Mouse (Mus musculus) limb, embryonic 13.5 days (tissue): Measurements from ENCODE around the gene Adgrv1. TPM values are rescaled to one million over a fixed set of nuclear protein-coding genes. Genes with fewer than 3 reads are reported as not detected.

Experiments
- ATAC-seq: fragments of 200-750 bp; cut with Nextera tagmentation; 2 replicates; pipeline ENCODE4 v1.8.0; 2017; ENCODE audit warnings: low read depth, moderate number of reproducible peaks, moderate TSS enrichment; ENCODE audit not compliant: low FRiP score
- H3K27ac ChIP-seq: fragments of 300-500 bp; sonication (generic); 2 replicates; pipeline ENCODE4 v1.5.1; 2015; ENCODE audit warnings: inconsistent platforms, mild to moderate bottlenecking, moderate library complexity
- H3K27me3 ChIP-seq: fragments of 300-500 bp; sonication (generic); 2 replicates; pipeline ENCODE4 v1.6.1; 2015; ENCODE audit warnings: mild to moderate bottlenecking, inconsistent platforms
- H3K36me3 ChIP-seq: fragments of 300-500 bp; sonication (generic); 2 replicates; pipeline ENCODE4 v1.6.1; 2015; ENCODE audit warnings: inconsistent platforms, mild to moderate bottlenecking, moderate library complexity
- H3K4me1 ChIP-seq: fragments of 300-500 bp; sonication (generic); 2 replicates; pipeline ENCODE4 v1.6.1; 2015; ENCODE audit warnings: inconsistent platforms
- H3K4me2 ChIP-seq: fragments of 300-500 bp; sonication (generic); replicated peaks from 2 replicates; pipeline ENCODE4 v1.6.1; 2015; ENCODE audit warnings: inconsistent platforms, mild to moderate bottlenecking, moderate library complexity
- H3K4me3 ChIP-seq: fragments of 300-500 bp; sonication (generic); 2 replicates; pipeline ENCODE4 v1.5.1; 2015; ENCODE audit warnings: moderate library complexity, mild to moderate bottlenecking, inconsistent platforms
- H3K9ac ChIP-seq: fragments of 300-500 bp; sonication (generic); 2 replicates; pipeline ENCODE4 v1.6.1; 2015; ENCODE audit warnings: mild to moderate bottlenecking, inconsistent platforms
- H3K9me3 ChIP-seq: fragments of 300-500 bp; sonication (generic); 2 replicates; pipeline ENCODE4 v1.6.1; 2016; ENCODE audit warnings: inconsistent platforms
- WGBS: fragments of 180-500 bp; shearing (Covaris S2); methylation state at CpG from one replicate; pipeline ENCODE4 v1.1.7; 2015; 5-methylcytosine and 5-hydroxymethylcytosine counted together
- polyA plus RNA-seq: library from polyadenylated mRNA; unstranded; fragments of >200 nt; fragmentation: Nextera tagmentation; extraction: Ambion mirVana; gene quantifications from 2 replicates; pipeline ENCODE4 v1.2.1, GENCODE M21; 2015

The Adgrv1 gene
- polyA plus RNA-seq, 1 experiment from 2014 or later = 0.89 TPM

DNA sequence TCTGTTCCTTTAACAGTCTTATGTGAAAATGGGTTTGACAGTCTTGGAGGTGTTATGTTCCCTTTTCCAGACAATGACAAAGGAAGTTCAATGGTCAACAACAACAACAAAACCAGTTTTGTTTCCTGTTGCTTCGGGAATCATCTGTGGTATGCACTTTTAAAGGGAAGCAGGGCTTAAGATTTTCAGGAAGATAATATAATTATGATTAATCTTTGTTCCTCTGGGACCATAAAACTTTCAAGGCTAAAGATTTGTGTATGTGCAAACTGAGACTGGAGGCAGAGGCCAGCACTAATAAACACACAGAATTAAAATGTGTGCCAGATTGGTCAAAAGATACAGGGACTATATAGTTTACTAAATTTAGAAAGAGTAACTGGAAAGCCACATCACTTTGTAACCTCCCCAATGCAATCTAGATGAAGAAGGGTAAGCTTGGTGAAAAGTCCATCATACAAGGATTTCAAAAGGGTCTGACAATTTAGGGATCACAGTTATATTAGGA, 424.8 kb downstream of the Adgrv1 start:
- no peaks in the 10 kb centered on the region for H3K9me3 ChIP-seq
- no peak overlapping the region for H3K4me3 ChIP-seq
- no peaks in the 10 kb centered on the region for H3K4me1 ChIP-seq
- WGBS = 28% methylated on average over 1 of the region's 1 CpGs
- H3K27me3 ChIP-seq = no peaks in the 10 kb centered on the region
- H3K36me3 ChIP-seq = no peaks in the 10 kb centered on the region
- no peak for ATAC-seq
- no peak overlapping the region for H3K9ac ChIP-seq
- no peak overlapping the region for H3K4me2 ChIP-seq
- no peak overlapping the region for H3K27ac ChIP-seq

DNA sequence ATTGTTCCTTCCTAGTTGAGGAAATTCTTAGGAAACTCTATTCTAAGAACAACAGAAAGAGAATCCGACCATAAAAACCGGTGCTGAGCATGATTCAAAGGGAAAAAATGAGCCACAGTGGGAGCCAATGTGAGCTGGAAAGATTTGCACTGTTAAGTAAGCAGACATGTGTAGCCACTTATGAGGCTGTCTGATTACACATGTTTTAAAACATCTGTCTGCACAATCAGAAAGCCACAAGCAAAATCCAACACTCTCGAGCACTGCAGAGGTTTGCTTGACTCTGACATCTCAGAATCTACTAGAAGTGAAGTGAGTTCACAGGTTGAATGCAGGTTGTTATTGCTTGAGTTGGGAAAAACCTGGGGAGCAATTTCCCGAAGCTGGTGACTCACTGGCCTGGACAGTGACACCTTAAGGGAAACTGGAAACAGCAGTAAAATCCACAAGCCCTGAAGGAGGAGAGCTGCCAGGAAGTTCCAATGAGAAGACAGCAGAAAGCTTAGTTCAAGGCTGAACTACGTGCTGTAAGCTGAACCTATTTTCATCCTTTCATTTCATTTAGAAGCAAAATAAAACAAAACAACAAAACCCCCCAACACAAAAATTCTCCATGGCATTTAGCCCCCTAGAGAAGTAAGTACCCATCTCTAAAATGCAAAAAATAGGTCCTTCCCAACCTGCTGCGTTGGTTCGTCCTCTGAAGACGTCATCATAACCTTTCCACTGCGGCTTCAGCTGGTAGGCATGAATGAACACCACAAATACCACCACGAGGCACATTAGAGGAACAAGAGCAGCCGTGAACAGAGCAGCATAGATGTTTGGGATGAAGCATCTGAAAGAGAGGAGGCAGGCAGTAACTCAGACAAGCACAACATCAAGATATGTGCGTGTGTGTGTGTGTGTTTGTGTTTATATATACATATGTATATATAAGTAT, 450.7 kb downstream of the Adgrv1 start:
- no peak overlapping the region for H3K9ac ChIP-seq
- H3K27me3 ChIP-seq = no peaks in the 10 kb centered on the region
- H3K4me1 ChIP-seq = peaks cover 14% of the 10 kb centered on the region
- H3K27ac ChIP-seq = peak overlapping the region; percentile 52
- 58% methylated on average over 12 of the region's 12 CpGs for WGBS
- H3K4me3 ChIP-seq = no peak overlapping the region
- no peak overlapping the region for H3K4me2 ChIP-seq
- no peaks in the 10 kb centered on the region for H3K36me3 ChIP-seq
- no peaks in the 10 kb centered on the region for H3K9me3 ChIP-seq
- peak; percentile 86 for ATAC-seq

DNA sequence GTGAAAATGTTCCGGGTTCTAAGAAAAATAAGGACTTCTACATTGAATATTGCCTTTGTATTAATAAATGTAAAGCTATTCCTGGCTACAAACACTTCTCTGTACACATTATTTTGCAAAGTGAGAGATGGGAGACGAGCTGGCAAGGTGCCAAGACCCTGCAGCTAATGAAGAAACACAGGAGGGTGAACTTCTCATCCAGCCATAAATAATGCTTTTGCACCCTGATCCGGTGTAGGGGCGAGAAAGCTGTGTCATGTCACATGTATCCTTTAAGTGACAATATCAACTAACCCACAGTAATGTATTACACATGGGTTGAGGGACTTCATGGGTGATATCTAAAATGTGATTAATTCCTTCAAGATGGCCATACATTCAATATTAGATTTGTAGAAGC, 451.5 kb downstream of the Adgrv1 start:
- Histone ChIP-seq H3K9ac (no peak overlapping the region), H3K27me3 (no peaks in the 10 kb centered on the region), H3K4me2 (no peak overlapping the region), H3K27ac (peak overlapping the region; percentile 52), H3K4me1 (peaks cover 16% of the 10 kb centered on the region), H3K4me3 (no peak overlapping the region), H3K36me3 (no peaks in the 10 kb centered on the region), H3K9me3 (no peaks in the 10 kb centered on the region)
- 42% methylated on average over 4 of the region's 4 CpGs for WGBS
- peak; percentile 26; the same call in 1 of the 2 replicates for ATAC-seq

DNA sequence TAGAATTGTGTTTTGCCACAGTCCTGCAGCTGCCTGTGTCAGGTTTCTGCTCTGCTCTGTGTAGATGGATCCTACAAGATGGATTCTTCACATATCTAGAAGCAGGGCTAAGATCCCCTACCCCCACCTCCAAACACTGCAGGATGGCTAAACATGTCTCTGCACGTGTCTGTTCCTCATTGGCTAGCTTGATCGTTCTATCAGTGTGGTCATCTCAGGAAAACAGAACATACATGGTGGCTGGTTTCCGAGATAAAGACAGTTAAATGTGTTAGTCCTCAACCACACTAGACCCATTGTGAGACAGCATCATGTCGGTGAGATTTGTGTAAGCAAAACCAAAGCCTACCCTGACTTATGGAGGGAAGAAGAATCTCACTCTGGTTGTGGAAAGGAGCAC, 456.1 kb downstream of the Adgrv1 start:
- 86% methylated on average over 4 of the region's 4 CpGs for WGBS
- Histone ChIP-seq H3K9me3 (no peaks in the 10 kb centered on the region), H3K4me3 (no peak overlapping the region), H3K9ac (no peak overlapping the region), H3K27ac (no peak overlapping the region), H3K4me1 (peaks cover 8% of the 10 kb centered on the region), H3K36me3 (no peaks in the 10 kb centered on the region), H3K27me3 (no peaks in the 10 kb centered on the region), H3K4me2 (no peak overlapping the region)
- no peak for ATAC-seq

DNA sequence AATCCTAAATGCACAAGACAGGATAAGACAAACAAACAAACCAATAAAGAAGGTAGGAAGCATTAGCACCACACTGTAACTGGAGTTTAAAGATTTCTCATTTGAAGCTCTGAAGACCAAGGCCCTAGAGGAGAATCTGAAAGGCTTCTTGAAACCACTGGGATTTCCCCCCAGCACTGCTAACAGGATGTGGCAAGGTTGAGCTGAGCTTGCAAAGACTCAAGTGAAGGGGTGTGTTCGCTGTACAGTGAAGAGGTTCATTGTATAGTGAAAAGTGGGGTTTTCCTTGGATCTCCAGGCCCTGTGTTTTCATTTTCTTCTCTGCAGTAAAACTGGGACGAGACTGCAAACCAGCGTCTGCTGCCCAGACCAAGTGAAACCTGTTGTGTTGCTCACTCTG, 456.9 kb downstream of the Adgrv1 start:
- H3K4me3 ChIP-seq = no peak overlapping the region
- H3K27me3 ChIP-seq = no peaks in the 10 kb centered on the region
- no peaks in the 10 kb centered on the region for H3K36me3 ChIP-seq
- WGBS = 57% methylated on average over 3 of the region's 3 CpGs
- 0 out of 2 replicates have a peak, but pooled peaks cover 2% of the 10 kb centered on the region for H3K4me1 ChIP-seq
- no peaks in the 10 kb centered on the region for H3K9me3 ChIP-seq
- ATAC-seq = peak; percentile 32; the same call in 1 of the 2 replicates
- no peak overlapping the region for H3K9ac ChIP-seq
- no peak overlapping the region for H3K4me2 ChIP-seq
- H3K27ac ChIP-seq = no peak overlapping the region

DNA sequence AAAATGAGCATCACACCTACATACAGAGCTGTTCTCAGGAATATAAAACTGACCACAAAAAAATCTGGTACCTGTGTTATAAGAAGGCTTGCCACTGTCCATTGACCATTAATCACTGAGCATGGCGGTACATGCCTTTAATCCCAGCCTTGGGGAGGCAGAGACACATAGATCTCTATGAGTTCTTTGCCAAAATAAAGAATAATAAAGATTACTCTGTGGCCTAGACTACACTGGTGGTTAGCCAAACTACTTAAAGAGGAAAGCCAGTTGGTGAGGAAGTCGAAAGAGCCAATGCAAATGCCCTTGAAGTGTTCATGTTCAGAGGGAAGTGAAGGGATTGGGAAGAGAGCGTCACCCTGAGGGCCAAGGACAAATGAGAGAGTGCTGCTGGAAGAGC, 461.8 kb downstream of the Adgrv1 start:
- 75% methylated on average over 3 of the region's 3 CpGs for WGBS
- Histone ChIP-seq H3K9me3 (no peaks in the 10 kb centered on the region), H3K36me3 (no peaks in the 10 kb centered on the region), H3K4me2 (no peak overlapping the region), H3K27ac (no peak overlapping the region), H3K27me3 (no peaks in the 10 kb centered on the region), H3K9ac (no peak overlapping the region), H3K4me1 (no peaks in the 10 kb centered on the region), H3K4me3 (no peak overlapping the region)
- no peak for ATAC-seq

DNA sequence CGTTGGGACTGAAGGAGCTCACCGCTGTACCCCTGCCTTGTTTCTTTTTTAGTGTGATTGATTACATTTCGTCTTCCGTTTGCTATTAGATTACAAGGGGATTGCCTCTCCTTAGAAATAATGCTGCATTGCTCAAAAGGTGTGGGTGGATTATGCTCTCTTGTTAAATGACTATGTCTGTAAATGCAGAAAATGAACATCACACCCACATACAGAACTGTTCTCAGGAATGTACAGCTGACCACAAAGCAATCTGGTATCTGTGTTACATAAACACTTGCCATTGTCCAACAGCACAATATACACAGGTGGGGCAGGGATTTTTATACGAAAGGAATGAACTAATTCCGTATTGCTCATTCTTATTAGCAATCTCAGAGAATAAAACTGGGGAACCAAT, 465.5 kb downstream of the Adgrv1 start:
- Histone ChIP-seq H3K4me3 (no peak overlapping the region), H3K27ac (no peak overlapping the region), H3K9me3 (no peaks in the 10 kb centered on the region), H3K9ac (no peak overlapping the region), H3K4me1 (no peaks in the 10 kb centered on the region), H3K36me3 (no peaks in the 10 kb centered on the region), H3K4me2 (no peak overlapping the region), H3K27me3 (no peaks in the 10 kb centered on the region)
- WGBS = 63% methylated on average over 6 of the region's 6 CpGs
- ATAC-seq = no peak

DNA sequence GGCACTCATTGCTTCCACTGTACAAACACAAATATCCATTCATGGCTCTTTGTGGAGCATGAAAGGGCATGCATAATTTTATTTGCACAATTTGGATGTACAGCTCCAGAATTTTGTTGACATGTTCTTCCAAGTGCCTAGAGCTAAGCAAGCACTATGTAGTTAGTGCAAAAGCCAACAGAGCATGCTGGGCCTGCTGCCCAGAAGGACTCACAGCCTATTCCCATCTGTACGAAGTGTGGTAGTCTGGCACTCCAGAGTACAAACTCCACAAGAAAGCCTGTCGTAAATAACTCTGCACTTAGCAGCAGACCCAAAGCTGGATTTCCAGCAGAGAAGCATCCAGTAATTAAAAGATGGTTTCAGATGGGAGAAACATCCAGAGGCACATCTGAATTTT, 473.1 kb downstream of the Adgrv1 start:
- no peak overlapping the region for H3K4me2 ChIP-seq
- no peaks in the 10 kb centered on the region for H3K9me3 ChIP-seq
- no peak overlapping the region for H3K27ac ChIP-seq
- H3K9ac ChIP-seq = no peak overlapping the region
- H3K4me1 ChIP-seq = no peaks in the 10 kb centered on the region
- 28% methylated on average over 2 of the region's 2 CpGs for WGBS
- H3K36me3 ChIP-seq = no peaks in the 10 kb centered on the region
- 0 out of 2 replicates have a peak, but pooled peaks have one; percentile 28 for ATAC-seq
- H3K27me3 ChIP-seq = no peaks in the 10 kb centered on the region
- H3K4me3 ChIP-seq = no peak overlapping the region

DNA sequence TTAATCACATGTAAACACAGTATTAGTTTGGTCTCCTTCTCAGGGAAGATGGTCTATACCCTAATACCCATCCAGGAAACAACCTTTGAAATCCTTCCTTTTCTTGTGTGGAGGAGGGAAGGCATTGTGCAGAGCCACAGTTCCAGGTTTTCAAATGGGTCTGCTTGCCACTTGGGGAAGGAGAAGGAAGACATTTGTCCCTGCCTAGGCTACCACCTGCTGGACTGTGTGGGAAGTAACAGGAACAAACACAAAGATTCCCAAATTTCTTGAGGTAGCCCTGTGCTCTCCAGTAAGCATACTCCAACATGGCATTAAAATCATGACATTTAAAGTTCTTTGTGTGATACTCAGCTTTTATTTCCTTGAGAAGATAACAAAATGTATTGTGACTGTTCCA, 477.6 kb downstream of the Adgrv1 start:
- Histone ChIP-seq H3K36me3 (no peaks in the 10 kb centered on the region), H3K9me3 (no peaks in the 10 kb centered on the region), H3K4me3 (no peak overlapping the region), H3K4me1 (no peaks in the 10 kb centered on the region), H3K27me3 (no peaks in the 10 kb centered on the region), H3K9ac (no peak overlapping the region), H3K4me2 (no peak overlapping the region), H3K27ac (no peak overlapping the region)
- ATAC-seq = peak; percentile 49; the same call in 1 of the 2 replicates

DNA sequence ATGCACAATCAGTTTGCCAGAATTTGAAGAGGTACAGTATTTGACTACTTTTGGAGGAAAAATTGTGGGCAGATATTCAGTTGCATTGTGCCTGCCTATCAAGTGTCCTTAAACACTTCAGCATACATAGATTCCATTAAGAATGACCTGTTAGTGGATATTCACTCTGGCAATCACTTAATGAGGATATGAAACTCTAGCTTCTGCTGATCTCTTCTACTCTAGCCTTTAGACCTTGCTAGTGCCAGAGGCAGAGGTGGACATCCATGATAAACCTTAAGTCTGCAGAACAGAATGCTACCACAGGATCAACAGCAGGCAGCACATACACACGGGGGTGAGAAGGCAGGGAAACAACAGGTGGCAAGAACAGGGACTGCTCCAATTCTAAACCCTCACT, 488.5 kb downstream of the Adgrv1 start:
- no peak overlapping the region for H3K4me2 ChIP-seq
- no peak overlapping the region for H3K9ac ChIP-seq
- no peaks in the 10 kb centered on the region for H3K27me3 ChIP-seq
- no peak for ATAC-seq
- 65% methylated on average over 1 of the region's 1 CpGs for WGBS
- H3K4me3 ChIP-seq = no peak overlapping the region
- H3K36me3 ChIP-seq = no peaks in the 10 kb centered on the region
- no peaks in the 10 kb centered on the region for H3K9me3 ChIP-seq
- H3K4me1 ChIP-seq = no peaks in the 10 kb centered on the region
- no peak overlapping the region for H3K27ac ChIP-seq

DNA sequence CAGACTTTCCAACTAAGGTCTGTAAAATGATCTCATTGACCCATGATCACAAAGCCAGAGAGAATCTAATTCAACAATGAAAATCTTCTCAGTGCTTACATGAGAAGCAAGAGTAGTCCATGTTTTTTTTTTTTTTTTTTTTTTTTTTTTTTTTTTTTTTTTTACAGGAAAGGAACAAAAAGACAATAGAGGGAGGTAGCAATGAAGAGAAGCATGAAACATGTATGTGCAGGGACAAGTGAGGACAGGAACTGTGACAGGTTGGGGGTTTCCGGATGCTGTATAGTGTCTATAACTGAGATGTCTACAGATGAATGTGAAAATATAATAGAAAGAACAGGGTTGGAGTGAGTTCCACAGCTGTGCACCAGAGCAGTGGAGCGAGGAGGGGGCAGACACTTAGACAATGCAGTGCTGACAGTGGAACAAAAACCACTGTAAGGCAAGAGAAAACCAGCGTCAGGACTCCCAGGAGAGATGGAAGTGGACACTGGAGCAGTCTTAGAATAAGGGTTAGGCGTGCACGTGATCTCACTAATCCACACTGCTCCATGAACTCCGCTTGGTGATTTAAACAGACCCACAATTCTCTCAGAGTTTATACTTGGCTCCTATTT, 490.6 kb downstream of the Adgrv1 start:
- Histone ChIP-seq H3K36me3 (no peaks in the 10 kb centered on the region), H3K4me2 (no peak overlapping the region), H3K9ac (no peak overlapping the region), H3K27ac (no peak overlapping the region), H3K27me3 (no peaks in the 10 kb centered on the region), H3K9me3 (no peaks in the 10 kb centered on the region), H3K4me3 (no peak overlapping the region), H3K4me1 (no peaks in the 10 kb centered on the region)
- no peak for ATAC-seq
- 72% methylated on average over 6 of the region's 6 CpGs for WGBS

DNA sequence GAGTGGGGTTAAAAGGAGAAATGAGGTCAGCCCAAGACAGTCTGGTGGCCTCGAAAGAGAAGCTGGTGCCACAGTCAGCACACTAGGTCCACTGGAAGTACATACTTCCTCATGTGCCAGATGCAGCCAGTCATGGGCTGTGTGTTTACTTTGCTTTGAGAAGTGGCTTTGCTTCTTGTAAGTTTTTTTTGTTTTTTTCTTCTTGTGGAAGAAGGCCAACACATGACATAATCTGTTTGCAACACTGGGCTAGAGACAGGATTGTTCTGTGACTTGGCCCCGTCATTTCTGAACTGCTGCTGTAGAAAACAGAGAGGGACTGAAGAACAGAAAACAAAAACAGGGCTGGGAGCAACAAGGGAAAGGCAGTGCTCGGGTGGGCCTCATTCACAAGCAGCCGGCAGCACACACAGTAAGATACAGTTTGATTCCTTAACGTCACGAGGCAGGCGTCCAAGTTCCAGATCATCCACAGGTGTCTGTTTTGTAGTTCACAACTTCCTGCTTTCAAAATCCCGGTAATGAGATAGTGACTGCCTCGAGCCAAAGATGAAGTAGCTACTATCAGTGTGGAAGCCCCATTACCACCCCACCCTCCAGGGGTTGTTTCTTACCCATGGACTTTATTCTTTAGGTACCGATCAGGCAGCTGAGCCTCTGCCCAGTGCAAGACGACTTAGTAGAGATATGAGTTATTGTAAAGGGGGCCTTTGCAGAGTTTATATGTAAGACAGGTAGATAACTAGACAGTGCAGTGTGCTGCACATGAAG, 496.1 kb downstream of the Adgrv1 start:
- no peak overlapping the region for H3K9ac ChIP-seq
- no peak for ATAC-seq

More for the DNA sequence above, 496.1 kb downstream of the Adgrv1 start:
- WGBS = 43% methylated on average over 11 of the region's 11 CpGs
- Histone ChIP-seq H3K27me3 (no peaks in the 10 kb centered on the region), H3K4me1 (peaks cover 19% of the 10 kb centered on the region), H3K36me3 (no peaks in the 10 kb centered on the region), H3K27ac (no peak overlapping the region), H3K4me2 (no peak overlapping the region), H3K9me3 (no peaks in the 10 kb centered on the region), H3K4me3 (no peak overlapping the region)
